Mouse (Mus musculus) G1E (cell line): ENCODE results near the gene Bgn. TPM values are rescaled to one million over a fixed set of nuclear protein-coding genes. Genes with fewer than 3 reads are reported as not detected.

Source experiments
- ATAC-seq: 2 replicates; pipeline ENCODE4 v1.8.0; 2016; ENCODE audit warnings: mild to moderate bottlenecking; ENCODE audit not compliant: insufficient number of reproducible peaks, poor library complexity, low FRiP score, severe bottlenecking; ENCODE audit errors: extremely low read depth
- DNase-seq: peaks from one replicate; pipeline ENCODE4 v3.0.0; 2012; ENCODE audit warnings: low spot score
- H3K27me3 ChIP-seq: 2 replicates; pipeline ENCODE4 v1.6.1; 2012; ENCODE audit warnings: mild to moderate bottlenecking, low read length, inconsistent platforms; ENCODE audit not compliant: insufficient read depth
- H3K36me3 ChIP-seq: replicated peaks from 2 replicates; pipeline ENCODE3; 2012; ENCODE audit warnings: mild to moderate bottlenecking, inconsistent platforms
- H3K4me1 ChIP-seq: 2 replicates; pipeline ENCODE4 v1.6.1; 2012; ENCODE audit warnings: low read depth, low read length, inconsistent platforms, mixed read lengths; ENCODE audit not compliant: insufficient read depth
- H3K4me3 ChIP-seq: 2 replicates; pipeline ENCODE4 v1.5.1; 2012; ENCODE audit warnings: low read depth, mild to moderate bottlenecking, inconsistent platforms, low read length, moderate library complexity, mixed read lengths
- H3K9me3 ChIP-seq: replicated peaks from 2 replicates; pipeline ENCODE4 v1.6.1; 2012; ENCODE audit warnings: inconsistent platforms
- CTCF ChIP-seq: IDR thresholded peaks from 2 replicates; pipeline ENCODE4 v1.5.1; 2012; ENCODE audit warnings: low read depth, low read length, inconsistent platforms, mixed read lengths
- GATA1 ChIP-seq: IDR thresholded peaks from 2 replicates; pipeline ENCODE4 v1.6.1; 2012; ENCODE audit warnings: borderline replicate concordance, low read length, inconsistent platforms, mixed read lengths
- GATA2 ChIP-seq: IDR thresholded peaks from 2 replicates; pipeline ENCODE4 v1.6.1; 2012; ENCODE audit warnings: low read depth, low read length, inconsistent platforms, borderline replicate concordance
- POLR2AphosphoS5 ChIP-seq: IDR thresholded peaks from 2 replicates; pipeline ENCODE4 v1.6.1; 2012; ENCODE audit warnings: low read depth, low read length, inconsistent platforms; ENCODE audit not compliant: insufficient replicate concordance
- TAL1 ChIP-seq: conservative IDR thresholded peaks from 2 replicates; pipeline ENCODE4 v1.6.1; 2012; ENCODE audit warnings: low read depth, low read length, inconsistent platforms, mixed read lengths
- polyA plus RNA-seq: library from polyadenylated mRNA; stranded (reverse); fragments of >175 nt; gene quantifications from 2 replicates; pipeline ENCODE4 v1.2.3, GENCODE M21; 2012
- total RNA-seq, 2 experiments: library from RNA; stranded (forward) in 1 of 2; stranded (reverse) in 1 of 2; fragments of 200-1000 nt in 1 of 2; fragments of >200 nt in 1 of 2; fragmentation: Nextera tagmentation in 1 of 2; gene quantifications; 2 replicates each; pipeline ENCODE4 v1.2.3; 2014 to 2017

Bgn gene
- not detected in 2 replicates for total RNA-seq (2014; fragmentation: Nextera tagmentation)
- total RNA-seq (2017): 0.17 TPM in 1 of 2 replicates, not detected in the other
- polyA plus RNA-seq: not detected in 2 replicates

- Histone ChIP-seq H3K4me1 (no peaks in the 10 kb centered on the region), H3K36me3 (no peaks in the 10 kb centered on the region), H3K9me3 (no peaks in the 10 kb centered on the region), H3K27me3 (0 out of 2 replicates have a peak, but pooled peaks cover 6% of the 10 kb centered on the region), H3K4me3 (no peak within 1 kb of the TSS)
- TF ChIP-seq GATA2: no peak
- no peak for TF ChIP-seq GATA1
- no peak for TF ChIP-seq POLR2AphosphoS5
- TF ChIP-seq CTCF: no peak
- no peak for TF ChIP-seq TAL1
- DNase-seq: no peak
- ATAC-seq: no peak
These were observed at the start of gene Bgn for GRCm38 (mm10) chrX:73483484-73483810. Gene Bgn, plus strand, starts transcription at chrX:73483602.

- no peak for DNase-seq
- Histone ChIP-seq H3K4me3 (no peak within 1 kb of the TSS), H3K4me1 (no peaks in the 10 kb centered on the region), H3K27me3 (no peaks in the 10 kb centered on the region; the same call in 1 of the 2 replicates), H3K36me3 (peaks cover 35% of the 10 kb centered on the region), H3K9me3 (no peaks in the 10 kb centered on the region)
- no peak for ATAC-seq
- no peak for TF ChIP-seq TAL1
- no peak for TF ChIP-seq GATA1
- TF ChIP-seq GATA2: no peak
- no peak for TF ChIP-seq CTCF
- no peak for TF ChIP-seq POLR2AphosphoS5
These were observed 48.1 kb upstream of the Bgn start, which contains the start of gene Trex2 for GRCm38 (mm10) chrX:73435252-73435651. Gene Trex2, minus strand, starts transcription at chrX:73435344.

GRCm38 (mm10) chrX:73441428-73441827 is 42.0 kb upstream of the Bgn start:
- Histone ChIP-seq H3K36me3 (peaks cover 46% of the 10 kb centered on the region), H3K4me1 (no peaks in the 10 kb centered on the region), H3K4me3 (no peak overlapping the region), H3K9me3 (no peaks in the 10 kb centered on the region), H3K27me3 (no peaks in the 10 kb centered on the region)
- TF ChIP-seq GATA1 (no peak), TAL1 (no peak), POLR2AphosphoS5 (no peak), GATA2 (no peak), CTCF (no peak)
- ATAC-seq: no peak
- DNase-seq: no peak

- ATAC-seq (no peak), DNase-seq (no peak)
- peaks cover 59% of the 10 kb centered on the region for H3K36me3 ChIP-seq
These were observed 31.5 kb upstream of the Bgn start for GRCm38 (mm10) chrX:73451949-73452348.

GRCm38 (mm10) chrX:73458877-73459392 is 24.5 kb upstream of the Bgn start, which contains the start of gene Haus7:
Gene Haus7, minus strand, starts transcription at chrX:73459044.
- Histone ChIP-seq H3K4me3 (peak within 1 kb of the TSS; percentile 72), H3K36me3 (peaks cover 24% of the 10 kb centered on the region), H3K9me3 (no peaks in the 10 kb centered on the region), H3K27me3 (no peaks in the 10 kb centered on the region), H3K4me1 (peaks cover 10% of the 10 kb centered on the region)
- DNase-seq: peak; percentile 90
- TF ChIP-seq GATA1 (no peak), TAL1 (no peak), GATA2 (no peak), POLR2AphosphoS5 (no peak), CTCF (0 out of 2 replicates have a peak, but pooled peaks have one; percentile 5)
- peak; percentile 99 for ATAC-seq

More at GRCm38 (mm10) chrX:73451949-73452348, 31.5 kb upstream of the Bgn start:
- no peak for TF ChIP-seq GATA2
- 0 out of 2 replicates have a peak, but pooled peaks have one; percentile 26 for TF ChIP-seq CTCF
- Histone ChIP-seq H3K4me1 (no peaks in the 10 kb centered on the region), H3K4me3 (no peak overlapping the region), H3K9me3 (no peaks in the 10 kb centered on the region), H3K27me3 (no peaks in the 10 kb centered on the region)

GRCm38 (mm10) chrX:73460792-73461191 is 22.6 kb upstream of the Bgn start:
- ATAC-seq: no peak
- Histone ChIP-seq H3K9me3 (no peaks in the 10 kb centered on the region), H3K4me3 (no peak overlapping the region), H3K36me3 (peaks cover 16% of the 10 kb centered on the region), H3K4me1 (peaks cover 10% of the 10 kb centered on the region), H3K27me3 (peaks cover 2% of the 10 kb centered on the region; the same call in 1 of the 2 replicates)
- DNase-seq: no peak
- TF ChIP-seq CTCF: no peak
- no peak for TF ChIP-seq GATA1
- TF ChIP-seq POLR2AphosphoS5: no peak
- no peak for TF ChIP-seq TAL1
- no peak for TF ChIP-seq GATA2
